Mouse (Mus musculus) NIH3T3 (cell line): ENCODE results near the gene Hoxd10.
A peak's percentile ranks its signal among the peaks of the same experiment; 100 is the strongest.

Experiments
- DNase-seq: peaks from one replicate; pipeline ENCODE4 v3.0.0-alpha.2; 2012; ENCODE audit warnings: low read depth

The Hoxd10 gene

DNA sequence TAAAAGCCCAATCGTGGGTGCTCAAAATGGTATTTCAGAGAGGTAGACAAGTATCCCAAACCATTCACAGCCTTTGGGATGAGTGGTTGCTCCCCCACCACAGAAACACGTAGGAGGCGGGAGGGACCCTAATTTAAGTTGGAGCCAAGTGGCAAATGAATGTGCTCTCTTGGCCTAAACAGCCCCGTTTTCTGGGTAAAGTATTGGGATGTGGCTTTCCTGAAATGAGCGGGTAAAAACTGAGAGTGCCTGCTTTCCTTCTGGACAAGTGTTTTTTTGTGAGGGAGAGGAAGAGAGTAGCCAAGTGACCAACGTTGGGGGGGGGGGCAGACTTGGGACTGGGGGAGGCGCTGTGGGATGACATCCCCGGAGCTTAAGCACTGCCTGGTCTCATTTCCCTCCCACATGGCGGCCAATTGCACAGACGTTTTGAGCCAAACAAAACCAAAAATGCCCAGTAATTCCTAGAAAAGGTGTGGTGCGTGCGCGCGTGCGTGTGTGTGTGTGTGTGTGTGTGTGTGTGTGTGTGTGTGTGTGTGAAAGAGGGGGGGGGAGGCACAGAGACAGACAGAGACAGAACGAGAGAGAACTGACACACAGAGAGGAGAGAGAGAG lies 19.3 kb downstream of the Hoxd10 start:
- peak; percentile 79 for DNase-seq

DNA sequence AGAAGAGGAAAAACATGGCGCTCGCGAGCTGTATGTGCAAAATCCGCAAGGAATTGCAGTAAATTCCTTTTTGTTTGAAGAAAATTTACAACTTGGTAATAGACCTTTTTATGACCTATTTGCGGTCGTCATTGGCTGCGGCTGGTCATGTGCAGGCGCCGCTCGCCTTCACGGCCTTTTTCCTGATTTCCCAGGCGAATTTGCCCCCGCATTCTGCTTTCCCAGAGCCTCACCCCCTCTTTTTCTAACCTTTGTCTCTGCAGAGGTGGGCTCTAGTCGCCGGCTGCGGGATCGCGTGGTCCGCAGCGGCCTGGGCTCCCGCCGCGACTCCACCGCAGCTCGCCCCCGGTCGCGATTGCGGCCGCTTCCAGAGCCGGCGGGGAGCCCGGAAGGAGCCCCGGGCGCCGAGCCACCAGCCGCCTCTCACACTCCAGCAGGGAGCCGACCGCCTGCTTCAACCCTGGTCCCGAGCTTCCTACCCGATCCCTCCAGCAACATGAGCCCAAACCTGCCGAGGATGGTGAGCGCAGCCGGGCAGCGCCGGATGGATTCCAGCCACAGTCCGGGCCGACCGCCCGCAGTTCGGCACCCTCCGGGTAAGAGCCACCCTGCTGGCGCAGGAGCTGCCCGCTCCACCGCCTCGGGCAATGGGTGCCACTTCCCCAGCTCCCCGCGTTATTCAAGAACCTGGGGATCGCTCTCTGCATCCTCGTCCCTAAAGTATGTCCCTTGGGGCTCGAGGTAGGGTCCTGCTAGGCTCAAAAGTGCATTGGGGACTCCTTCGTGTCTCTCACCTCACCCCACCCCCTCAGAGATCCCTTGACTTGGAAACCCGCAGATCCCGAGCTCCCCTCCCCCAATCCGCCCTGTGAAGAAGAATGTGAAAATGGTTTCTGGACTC lies 20.2 kb downstream of the Hoxd10 start, which contains the start of the genes Hoxd3 and Hoxd4:
TSS of gene Hoxd3 (plus strand) at position 207 of the 901 bp plus-strand sequence.
TSS of gene Hoxd4 (plus strand) at position 209 of the 901 bp plus-strand sequence.
- DNase-seq = peak; percentile 76

GRCm38 (mm10) chr2:74713239-74714150 lies 21.8 kb downstream of the Hoxd10 start:
- DNase-seq = peak; percentile 28

GRCm38 (mm10) chr2:74714156-74714789 lies 22.5 kb downstream of the Hoxd10 start:
- DNase-seq = peak; percentile 40

DNA sequence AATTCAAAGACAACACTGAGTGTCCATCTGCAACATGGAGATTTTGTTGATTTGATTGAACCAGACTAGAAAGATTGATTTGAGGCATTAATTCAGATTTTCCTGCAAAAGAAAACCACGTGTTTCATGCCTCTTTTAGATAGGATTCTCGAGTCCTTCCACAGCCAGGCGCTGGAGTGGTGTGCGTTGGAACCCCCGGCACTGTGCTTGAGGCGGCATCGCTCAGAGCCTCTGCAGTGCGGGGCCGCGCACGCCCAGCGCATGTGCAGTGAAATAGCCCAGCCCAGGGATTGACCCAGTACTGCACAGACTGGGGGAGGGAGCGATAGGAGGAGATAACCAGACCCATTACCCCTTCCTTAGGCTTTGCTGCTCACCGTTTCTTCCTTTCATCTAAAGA lies 23.2 kb downstream of the Hoxd10 start:
- peak; percentile 82 for DNase-seq

DNA sequence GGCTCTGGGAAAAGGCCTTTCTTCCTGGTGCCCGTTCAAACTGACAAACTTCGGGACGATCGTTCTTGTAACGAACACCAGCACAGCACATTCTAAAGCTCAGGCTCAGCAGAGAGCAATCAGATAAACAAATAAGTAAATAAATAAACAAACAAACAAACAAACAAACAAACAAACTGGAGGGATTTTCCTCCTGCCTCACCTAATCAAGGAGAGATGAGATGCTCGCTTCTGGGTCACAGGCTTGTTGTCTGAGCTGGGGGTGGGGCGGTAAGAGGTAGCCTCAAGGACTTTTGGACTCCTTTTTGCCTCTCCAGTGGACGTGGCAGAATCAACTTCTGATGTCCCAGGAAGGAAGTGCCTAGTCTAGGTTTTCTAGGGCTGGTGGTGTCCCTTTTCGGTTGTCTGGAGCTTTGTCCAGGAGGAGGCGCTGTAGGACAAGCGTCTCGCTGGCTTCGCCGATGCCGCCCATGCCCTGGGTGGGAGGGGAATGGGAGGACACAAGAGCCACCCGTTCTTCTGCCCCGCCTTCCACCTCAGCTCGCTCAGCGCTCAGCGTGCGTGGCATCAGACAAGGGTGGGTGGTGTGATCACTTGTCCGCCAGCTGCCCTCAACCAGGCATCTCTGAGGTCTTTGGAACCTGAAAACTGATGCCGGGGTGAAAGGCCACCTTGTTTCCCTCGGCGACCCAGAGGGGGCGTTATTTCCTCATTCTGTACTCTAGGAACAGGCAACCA lies 23.9 kb downstream of the Hoxd10 start:
- DNase-seq = peak; percentile 98

- no peak for DNase-seq
These were observed 28.7 kb downstream of the Hoxd10 start for GRCm38 (mm10) chr2:74720384-74720783.

DNA sequence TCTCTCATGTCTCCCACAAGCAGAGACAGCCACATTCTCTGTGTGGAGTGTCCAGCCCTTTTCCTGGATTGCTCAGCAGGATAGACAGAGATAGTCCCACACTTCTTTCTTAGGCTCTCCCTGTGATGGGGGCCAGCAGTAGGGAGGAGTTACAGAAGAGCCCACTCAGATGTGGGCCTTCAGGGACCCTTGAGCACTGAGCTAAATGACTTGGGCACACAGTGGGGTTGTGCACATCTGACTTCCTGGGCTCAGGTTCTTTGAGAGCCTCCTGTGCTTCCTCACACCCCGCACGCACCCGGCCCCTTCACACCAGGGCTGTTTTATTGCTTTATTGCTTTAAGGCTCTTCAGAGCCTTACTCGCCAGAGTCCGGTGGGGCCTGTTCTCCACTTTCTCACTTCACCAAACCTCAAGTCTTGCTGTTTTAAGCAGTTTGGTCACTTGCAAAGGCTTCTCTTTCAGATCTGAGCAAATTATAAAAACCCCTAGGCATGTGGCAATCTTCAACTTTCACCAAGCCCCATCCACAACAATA lies 29.3 kb downstream of the Hoxd10 start:
- no peak for DNase-seq

GRCm38 (mm10) chr2:74721882-74722281 lies 30.2 kb downstream of the Hoxd10 start:
- DNase-seq = no peak

DNA sequence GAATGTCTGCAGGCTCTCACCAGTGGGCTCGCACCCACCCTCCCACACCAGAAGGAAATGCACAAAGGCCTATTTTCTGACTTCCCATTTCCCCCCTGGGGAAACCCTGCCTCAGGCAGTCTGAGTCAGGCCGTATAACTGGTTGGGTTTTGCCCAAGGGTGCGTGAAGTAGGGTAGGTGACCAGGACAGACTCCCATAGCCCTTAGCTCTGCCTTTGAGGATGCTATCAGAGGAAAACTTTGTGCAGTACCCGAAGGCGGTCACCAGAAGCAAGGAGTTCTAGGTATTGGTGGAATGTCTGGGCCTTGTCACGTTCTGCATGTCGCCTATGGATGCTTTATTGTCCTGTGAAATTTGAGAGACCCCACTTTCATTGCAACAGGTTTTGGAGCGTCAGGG lies 31.2 kb downstream of the Hoxd10 start:
- no peak for DNase-seq

- DNase-seq = peak; percentile 53
These were observed 32.7 kb downstream of the Hoxd10 start for GRCm38 (mm10) chr2:74724244-74725015.

DNA sequence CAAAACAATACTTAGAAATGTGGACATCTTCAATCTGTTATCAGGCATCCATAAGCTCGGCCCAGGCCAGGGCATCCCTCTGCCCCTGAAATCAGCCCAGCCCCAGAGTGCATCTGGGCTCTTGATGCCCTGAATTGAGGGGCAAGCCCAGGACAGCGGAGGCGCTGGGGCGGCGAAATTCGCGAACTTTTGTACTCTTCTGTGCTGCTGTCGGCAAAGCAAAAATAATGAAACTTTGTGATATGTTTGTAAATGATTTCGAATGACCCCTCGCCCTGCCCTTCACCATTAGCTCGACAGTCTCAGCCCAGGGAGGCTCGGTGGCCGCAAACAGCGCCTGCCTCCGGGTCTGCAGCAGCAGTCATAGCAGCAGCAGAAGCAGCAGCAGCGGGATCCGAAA lies 33.4 kb downstream of the Hoxd10 start:
- no peak for DNase-seq

DNA sequence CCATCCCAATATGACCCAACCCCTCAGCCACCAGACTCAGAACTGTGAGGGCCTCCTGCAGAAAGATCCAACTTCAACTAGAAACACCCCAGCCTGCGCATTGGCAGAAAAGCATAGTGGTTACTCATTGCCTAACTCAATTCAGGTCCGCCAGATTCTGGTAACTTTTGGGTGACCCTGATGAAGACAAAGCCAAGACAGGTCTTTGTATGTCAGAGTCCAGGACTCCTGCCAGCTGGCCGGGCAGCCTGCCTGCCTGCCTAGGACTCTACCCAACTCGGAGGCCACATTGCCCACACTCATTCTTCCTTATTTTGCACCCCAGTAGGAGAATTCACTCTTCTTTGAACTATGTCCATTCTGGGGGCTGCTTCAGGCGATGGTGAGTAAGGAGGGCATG lies 34.8 kb downstream of the Hoxd10 start, which contains the start of gene Gm28230:
TSS of gene Gm28230 (plus strand) at position 178 of the 400 bp plus-strand sequence.
- peak; percentile 43 for DNase-seq

DNA sequence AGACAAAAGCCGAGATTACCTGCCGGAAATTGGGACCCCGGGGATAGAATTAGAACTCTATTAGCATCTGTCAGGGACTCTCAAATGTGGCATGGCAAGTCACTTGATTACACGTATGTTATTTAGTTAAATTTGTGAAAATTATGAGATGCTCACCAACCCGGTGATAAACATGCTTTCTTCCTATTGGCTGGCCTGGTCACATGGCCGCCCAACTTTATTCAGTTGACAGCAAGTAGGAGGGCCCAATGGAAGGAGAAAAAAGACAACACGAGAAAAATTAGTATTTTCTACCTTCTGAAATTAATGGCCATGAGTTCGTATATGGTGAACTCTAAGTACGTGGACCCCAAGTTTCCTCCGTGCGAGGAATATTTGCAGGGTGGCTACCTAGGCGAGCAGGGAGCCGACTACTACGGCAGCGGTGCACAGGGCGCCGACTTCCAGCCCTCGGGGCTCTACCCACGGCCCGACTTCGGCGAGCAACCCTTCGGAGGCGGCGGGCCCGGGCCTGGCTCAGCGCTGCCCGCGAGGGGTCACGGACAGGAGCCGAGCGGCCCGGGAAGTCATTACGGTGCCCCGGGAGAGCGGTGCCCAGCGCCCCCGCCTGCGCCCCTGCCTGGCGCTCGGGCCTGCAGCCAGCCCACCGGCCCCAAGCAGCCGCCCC lies 35.4 kb downstream of the Hoxd10 start:
- no peak for DNase-seq

DNA sequence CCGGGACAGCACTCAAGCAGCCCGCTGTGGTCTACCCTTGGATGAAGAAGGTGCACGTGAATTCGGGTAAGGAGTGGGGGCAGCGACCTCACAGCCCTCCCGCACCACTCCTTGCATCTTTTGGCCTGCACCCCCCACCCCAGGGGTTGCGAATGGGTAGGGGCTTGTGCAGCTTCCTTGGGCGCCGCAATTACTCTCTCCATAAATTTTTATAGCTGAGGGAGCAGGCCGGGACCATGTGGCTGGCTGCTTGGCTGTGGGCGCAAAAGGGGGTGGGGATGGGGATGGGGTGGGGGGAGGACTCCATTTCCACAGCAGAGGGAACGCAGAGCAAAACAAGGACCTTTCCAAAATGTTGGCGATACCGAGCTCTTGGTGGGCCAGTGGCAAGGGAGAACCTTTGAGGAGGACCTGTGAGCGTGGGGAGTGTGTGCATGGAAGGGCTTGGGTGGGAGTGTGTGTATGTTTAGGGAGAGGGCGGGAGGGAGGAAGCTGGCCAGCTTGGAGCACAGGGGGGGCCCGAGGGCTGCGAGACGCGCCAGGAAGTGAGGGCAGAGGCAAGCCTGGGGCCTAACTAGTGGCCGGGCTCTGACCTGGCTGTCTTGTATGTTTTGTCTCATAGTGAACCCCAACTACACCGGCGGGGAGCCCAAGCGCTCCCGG lies 36.0 kb downstream of the Hoxd10 start:
- no peak for DNase-seq

- DNase-seq = no peak
These were observed 36.6 kb downstream of the Hoxd10 start for GRCm38 (mm10) chr2:74728303-74728680.

DNA sequence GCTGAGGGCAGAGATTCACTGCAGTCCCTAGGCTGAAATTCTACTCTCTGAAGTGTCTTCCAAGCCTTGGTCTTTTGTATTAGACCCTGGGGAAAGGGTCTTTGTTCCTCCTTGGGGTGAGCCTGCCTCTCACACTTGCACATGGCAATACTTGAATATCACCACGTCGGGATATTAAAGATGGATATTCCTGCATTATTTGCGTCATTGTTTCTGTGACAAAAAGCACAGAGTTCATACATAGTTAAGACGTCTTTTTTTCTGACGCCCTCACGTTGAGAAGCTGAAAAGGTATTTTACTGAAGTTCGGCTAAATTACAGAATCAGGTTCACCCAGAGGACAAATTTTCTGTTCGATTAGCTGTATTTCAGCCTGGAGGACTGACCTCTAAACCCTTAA lies 38.6 kb downstream of the Hoxd10 start:
- DNase-seq = no peak

- no peak for DNase-seq
These were observed 39.3 kb downstream of the Hoxd10 start for GRCm38 (mm10) chr2:74731055-74731454.
